Comparison of ENCODE assay signal across 8 mouse cellular contexts in the genomic region with DNA sequence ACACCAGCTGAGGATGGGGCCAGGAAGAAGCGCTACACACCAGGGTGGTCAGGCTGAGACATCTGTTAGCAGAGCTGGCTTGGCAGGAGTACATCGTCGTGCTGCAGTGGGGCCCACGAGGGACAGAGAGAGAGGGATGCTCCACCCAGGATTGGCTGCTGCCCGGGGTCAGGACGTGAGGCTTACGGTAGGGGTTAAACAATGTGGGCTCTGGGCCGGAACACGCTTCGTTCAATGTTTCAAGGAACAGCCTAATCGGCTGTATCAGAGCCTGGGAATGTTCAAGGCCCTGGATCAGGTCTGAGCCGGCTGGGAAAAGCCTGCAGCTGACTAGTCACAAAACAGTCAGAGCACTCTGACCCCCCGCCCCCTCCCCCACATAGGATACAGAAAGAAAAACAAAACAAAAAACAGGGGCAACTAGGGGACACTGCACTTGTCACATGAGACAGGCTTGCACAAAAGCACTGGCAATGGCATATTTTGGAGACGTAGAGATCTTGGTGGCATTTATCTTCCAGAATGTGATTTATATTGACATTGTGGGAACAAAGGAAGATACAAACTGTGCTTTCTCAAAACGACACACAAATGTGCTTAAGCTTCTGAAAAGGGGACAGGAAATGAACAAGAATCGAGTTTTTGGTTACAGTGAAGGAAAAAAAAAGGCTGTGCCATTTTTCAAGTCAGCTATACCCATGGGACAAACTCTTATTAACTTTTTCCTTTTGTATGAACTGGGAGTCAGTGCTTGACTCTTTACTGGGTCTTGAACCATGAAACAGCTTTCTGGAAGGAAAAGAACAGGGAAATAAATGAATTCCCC. TPM values are rescaled to one million over a fixed set of nuclear protein-coding genes. Genes with fewer than 3 reads are reported as not detected.
DNase-seq lines count a peak whose midpoint lies in the region; ATAC-seq and TF ChIP-seq lines count a peak whose summit lies in the region.
"Had no signal": no experiment of that assay in that cellular context is flagged by ENCODE, and none has a peak within 500 bp of the region (broad histone marks: within the 10 kb centered on the region; RNA-seq: fewer than 3 reads in every experiment).

No protein-coding gene starts in this region.

- DNase-seq in ES-E14 (ENCODE audit: low read depth, low spot score): no peak
- DNase-seq in adrenal gland, adult 18-20 months (ENCODE audit: low spot score in 2 of 2): peak; percentile 44
- peak; percentile 59 for DNase-seq in forelimb bud, embryonic 11.5 days (ENCODE audit: low read depth, low spot score)
- no peak for DNase-seq in hindbrain, embryonic 14.5 days (ENCODE audit: low spot score)

- H3K9ac ChIP-seq in ES-E14 (ENCODE audit: insufficient read depth, low read depth, low read length, poor library complexity, severe bottlenecking): peak overlapping the region; percentile 57
- 0 out of 2 replicates have a peak overlapping the region, but pooled peaks have one; percentile 18 for H3K9ac ChIP-seq in hindbrain, embryonic 14.5 days
- H3K9ac ChIP-seq in liver, embryonic 12.5 days: no peak overlapping the region
- H3K9ac ChIP-seq in stomach, embryonic 15.5 days: no peak overlapping the region

- H3K4me3 ChIP-seq in ES-E14 (ENCODE audit: insufficient read depth in 1 of 2, low read depth in 1 of 2, low read length in 2 of 2, poor library complexity in 1 of 2, severe bottlenecking in 1 of 2): no peak overlapping the region
- H3K4me3 ChIP-seq in hindbrain, embryonic 14.5 days (replicated peaks; ENCODE audit: low read length): no peak overlapping the region
- no peak overlapping the region for H3K4me3 ChIP-seq in liver, embryonic 12.5 days
- no peak overlapping the region for H3K4me3 ChIP-seq in stomach, embryonic 15.5 days (replicated peaks)

- H3K36me3 ChIP-seq in ES-E14 (ENCODE audit: control insufficient read depth, insufficient read depth, low read length, poor library complexity, severe bottlenecking): no peaks in the 10 kb centered on the region
- no peaks in the 10 kb centered on the region for H3K36me3 ChIP-seq in hindbrain, embryonic 14.5 days (replicated peaks; ENCODE audit: control insufficient read depth, insufficient read depth)
- no peaks in the 10 kb centered on the region for H3K36me3 ChIP-seq in liver, embryonic 12.5 days
- H3K36me3 ChIP-seq in stomach, embryonic 15.5 days: no peaks in the 10 kb centered on the region

- no peaks in the 10 kb centered on the region for H3K9me3 ChIP-seq in ES-E14 (ENCODE audit: control insufficient read depth, insufficient read depth, low read depth, low read length)
- H3K9me3 ChIP-seq in hindbrain, embryonic 14.5 days (ENCODE audit: control insufficient read depth, low read length): no peaks in the 10 kb centered on the region
- no peaks in the 10 kb centered on the region for H3K9me3 ChIP-seq in liver, embryonic 12.5 days (replicated peaks)
- H3K9me3 ChIP-seq in stomach, embryonic 15.5 days: no peaks in the 10 kb centered on the region

- peaks cover 15 to 20% of the 10 kb centered on the region in 2 experiments; a peak in 3 of 4 replicates for H3K4me1 ChIP-seq in ES-E14 (ENCODE audit: control insufficient read depth in 2 of 2, insufficient read depth in 2 of 2, low read length in 2 of 2, poor library complexity in 1 of 2)
- H3K4me1 ChIP-seq in hindbrain, embryonic 14.5 days (replicated peaks; ENCODE audit: control insufficient read depth, insufficient read depth, low read length): peaks cover 21% of the 10 kb centered on the region
- no peaks in the 10 kb centered on the region for H3K4me1 ChIP-seq in liver, embryonic 12.5 days
- peaks cover 32% of the 10 kb centered on the region for H3K4me1 ChIP-seq in stomach, embryonic 15.5 days

- peak; percentile 68; the same call in 1 of the 2 replicates for ATAC-seq in hindbrain, embryonic 14.5 days (ENCODE audit: low FRiP score)
- peak; percentile 35; the same call in 1 of the 2 replicates for ATAC-seq in liver, embryonic 12.5 days
- peak; percentile 83 for ATAC-seq in stomach, embryonic 15.5 days (ENCODE audit: insufficient read depth, low FRiP score, low read depth)
- no peak for ATAC-seq in megakaryocyte progenitor cell, adult 5-6 weeks (replicated peaks; ENCODE audit: poor library complexity)

- 0 out of 2 replicates have a peak overlapping the region, but pooled peaks have one; percentile 1 for H3K4me2 ChIP-seq in hindbrain, embryonic 14.5 days (replicated peaks)
- H3K4me2 ChIP-seq in liver, embryonic 12.5 days: no peak overlapping the region
- peak overlapping the region; percentile 35 for H3K4me2 ChIP-seq in stomach, embryonic 15.5 days

- 5% methylated on average over 16 of the region's 16 CpGs for WGBS in hindbrain, embryonic 14.5 days
- WGBS in liver, embryonic 12.5 days (ENCODE audit: insufficient replicate concordance): 46% methylated on average over 16 of the region's 16 CpGs
- 10% methylated on average over 16 of the region's 16 CpGs for WGBS in stomach, embryonic 15.5 days

- in situ Hi-C loops in ES-E14 (cut with MboI; ENCODE audit: low sequenced_read_pairs in 2 of 2, unreplicated experiment in 2 of 2): no loop called here

- H3K27me3 ChIP-seq in hindbrain, embryonic 14.5 days (ENCODE audit: control insufficient read depth, insufficient read depth, low read length): no peaks in the 10 kb centered on the region
- H3K27me3 ChIP-seq in liver, embryonic 12.5 days (replicated peaks): no peaks in the 10 kb centered on the region
- H3K27me3 ChIP-seq in stomach, embryonic 15.5 days (replicated peaks): no peaks in the 10 kb centered on the region

- H3K27ac ChIP-seq in ES-E14 (ENCODE audit: insufficient read depth, low read depth, low read length, poor library complexity, severe bottlenecking): no peak overlapping the region
- peak overlapping the region; percentile 40 for H3K27ac ChIP-seq in hindbrain, embryonic 14.5 days
- H3K27ac ChIP-seq in liver, embryonic 12.5 days: 0 out of 2 replicates have a peak overlapping the region, but pooled peaks have one; percentile 2
- H3K27ac ChIP-seq in stomach, embryonic 15.5 days: peak overlapping the region; percentile 82

TF ChIP-seq in ES-E14, 5 proteins besides CTCF, POLR2A, EP300 and RAD21:
- TF ChIP-seq CHD2 (IDR thresholded peaks at IDR 0.05; ENCODE audit: low read depth, low read length) (no peak), ZC3H11A (IDR thresholded peaks at IDR 0.05; ENCODE audit: borderline replicate concordance, low read depth, low read length) (no peak), HCFC1 (IDR thresholded peaks at IDR 0.05; ENCODE audit: borderline replicate concordance, insufficient read depth, low read length) (no peak), MAFK (IDR thresholded peaks at IDR 0.05; ENCODE audit: insufficient read depth, low read depth, low read length) (no peak), ZNF384 (IDR thresholded peaks at IDR 0.05; ENCODE audit: low read depth, low read length) (no peak)

RNA-seq across cellular contexts. Expression of a gene that starts 8.4 kb away (rescaled TPM):
- total RNA-seq in ES-E14 (2012; rRNA removed): 238 and 248 TPM in 2 replicates
- total RNA-seq in adrenal gland, adult 18-20 months (2021): 100 to 1,000 TPM; 578 to 580 TPM
- 173 and 189 TPM in 2 replicates for polyA plus RNA-seq in hindbrain, embryonic 14.5 days (2014; fragmentation: Nextera tagmentation; extraction: Ambion mirVana)
- 71.0 and 77.9 TPM in 2 replicates for polyA plus RNA-seq in liver, embryonic 12.5 days (2016; fragmentation: Nextera tagmentation; extraction: Ambion mirVana)
- 346 and 353 TPM in 2 replicates for polyA plus RNA-seq in stomach, embryonic 15.5 days (2015; fragmentation: Nextera tagmentation; extraction: Ambion mirVana)
- 73.2 and 76.6 TPM in 2 replicates for total RNA-seq in megakaryocyte progenitor cell, adult 5-6 weeks (2015)
- total RNA-seq in megakaryocyte progenitor cell, adult 5-6 weeks (2017): 111 and 119 TPM in 2 replicates

RNA-seq across cellular contexts. Expression of a gene that starts 34.7 kb away (rescaled TPM):
- 2.5 and 5.3 TPM in 2 replicates for total RNA-seq in ES-E14 (2012; rRNA removed)
- total RNA-seq in adrenal gland, adult 18-20 months (2021): not detected
- 0.15 and 0.17 TPM in 2 replicates for polyA plus RNA-seq in hindbrain, embryonic 14.5 days (2014; fragmentation: Nextera tagmentation; extraction: Ambion mirVana)
- 0.11 and 0.26 TPM in 2 replicates for polyA plus RNA-seq in liver, embryonic 12.5 days (2016; fragmentation: Nextera tagmentation; extraction: Ambion mirVana)
- polyA plus RNA-seq in stomach, embryonic 15.5 days (2015; fragmentation: Nextera tagmentation; extraction: Ambion mirVana): 0.17 and 0.22 TPM in 2 replicates
- total RNA-seq in megakaryocyte progenitor cell, adult 5-6 weeks (2015): not detected in 2 replicates
- total RNA-seq in megakaryocyte progenitor cell, adult 5-6 weeks (2017): not detected in 2 replicates
- polyA plus RNA-seq: cerebellum, adult 2 months had no signal

Comparison
In these comparisons a context has a peak if more than half of its experiments do, and no peak if none do; other contexts are left out.
1. DNase-seq: peak in adrenal gland, adult 18-20 months (2 of 2) and forelimb bud, embryonic 11.5 days (single experiment); none in ES-E14 (single experiment) and hindbrain, embryonic 14.5 days (single experiment).
2. H3K9ac ChIP-seq: peak in ES-E14 (single experiment) and hindbrain, embryonic 14.5 days (single experiment); none in liver, embryonic 12.5 days (single experiment) and stomach, embryonic 15.5 days (single experiment).